8 mouse cellular contexts compared by ENCODE assay signal in the genomic region with DNA sequence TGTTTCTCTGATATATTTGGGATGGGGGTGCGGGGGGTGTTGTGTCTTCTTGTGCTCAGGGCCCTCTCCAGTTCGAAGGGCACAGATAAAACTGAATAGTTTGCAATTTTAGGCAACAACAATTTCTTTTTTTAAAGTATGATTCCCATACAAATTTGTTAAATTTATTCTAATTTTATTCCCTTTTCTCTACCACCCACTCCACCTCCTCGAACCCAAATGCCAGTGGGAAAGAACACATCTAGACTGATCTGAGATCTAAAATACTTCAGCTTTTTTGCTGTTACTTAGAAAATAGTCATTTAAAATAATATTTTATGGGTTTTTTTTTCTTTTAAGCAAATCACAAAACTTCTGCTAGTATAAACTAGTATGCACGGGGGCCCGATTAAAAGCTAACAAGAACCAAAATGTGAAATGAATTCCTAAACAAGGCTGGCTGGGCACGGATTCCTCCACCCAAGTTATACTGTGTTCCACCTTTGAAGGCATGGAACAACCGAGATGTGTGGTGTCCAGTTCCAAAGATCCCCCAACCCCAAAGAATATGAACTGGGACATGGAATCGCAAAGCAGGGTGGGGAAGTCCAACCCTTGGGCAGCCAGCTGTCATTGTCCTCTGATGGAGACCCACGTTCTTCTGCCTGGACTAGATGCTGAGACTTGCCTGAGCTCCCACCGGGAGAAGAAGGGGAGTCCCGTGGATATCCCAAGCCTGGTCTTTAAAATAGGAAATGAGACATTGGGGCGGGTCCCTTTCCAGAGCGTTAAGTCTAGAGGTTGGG. TPM values are rescaled to one million over a fixed set of nuclear protein-coding genes. Genes with fewer than 3 reads are reported as not detected.
A peak's percentile ranks its signal among the peaks of the same experiment; 100 is the strongest.
DNase-seq lines count a peak whose midpoint lies in the region; ATAC-seq and TF ChIP-seq lines count a peak whose summit lies in the region.
"Had no signal": no experiment of that assay in that cellular context is flagged by ENCODE, and none has a peak within 500 bp of the region (broad histone marks: within the 10 kb centered on the region; RNA-seq: fewer than 3 reads in every experiment).

No protein-coding gene starts in this region.

- peaks cover 6% of the 10 kb centered on the region for H3K9me3 ChIP-seq in forebrain, embryonic 13.5 days (replicated peaks)
- no peaks in the 10 kb centered on the region for H3K9me3 ChIP-seq in midbrain, embryonic 14.5 days (ENCODE audit: control insufficient read depth, low read length)

- peaks cover 8% of the 10 kb centered on the region for H3K4me1 ChIP-seq in forebrain, embryonic 13.5 days
- 0 out of 2 replicates have a peak, but pooled peaks cover 5% of the 10 kb centered on the region for H3K4me1 ChIP-seq in midbrain, embryonic 14.5 days (ENCODE audit: control insufficient read depth, insufficient read depth, low read length)

- H3K36me3 ChIP-seq in forebrain, embryonic 13.5 days (ENCODE audit: poor library complexity, severe bottlenecking): no peaks in the 10 kb centered on the region
- H3K36me3 ChIP-seq in midbrain, embryonic 14.5 days (ENCODE audit: control insufficient read depth, insufficient read depth, low read length): no peaks in the 10 kb centered on the region

- peak overlapping the region; percentile 96 for H3K27ac ChIP-seq in left cerebral cortex, adult 2 months
- H3K27ac ChIP-seq in forebrain, embryonic 13.5 days: no peak overlapping the region
- no peak overlapping the region for H3K27ac ChIP-seq in midbrain, embryonic 14.5 days (replicated peaks; ENCODE audit: low read depth, low read length)

- peaks cover 30% of the 10 kb centered on the region for H3K27me3 ChIP-seq in forebrain, embryonic 13.5 days
- H3K27me3 ChIP-seq in midbrain, embryonic 14.5 days (ENCODE audit: control insufficient read depth, insufficient read depth, low read length): 0 out of 2 replicates have a peak, but pooled peaks cover 6% of the 10 kb centered on the region

- H3K9ac ChIP-seq in forebrain, embryonic 13.5 days: no peak overlapping the region
- H3K9ac ChIP-seq in midbrain, embryonic 14.5 days (replicated peaks; ENCODE audit: low read length): peak overlapping the region; percentile 68

- ATAC-seq in forebrain, embryonic 13.5 days: no peak
- no peak for ATAC-seq in midbrain, embryonic 14.5 days (ENCODE audit: low FRiP score, low TSS enrichment)

- H3K4me2 ChIP-seq in forebrain, embryonic 13.5 days: peak overlapping the region; percentile 96
- H3K4me2 ChIP-seq in midbrain, embryonic 14.5 days (ENCODE audit: low read length): peak overlapping the region; percentile 79

- DNase-seq in left cerebral cortex, adult 2 months (ENCODE audit: extremely low spot score in 1 of 2, low spot score in 2 of 2): no peak
- no peak for DNase-seq in left cerebral cortex, adult 8-10 months (ENCODE audit: low spot score in 2 of 2)
- DNase-seq in cerebellum, postnatal 10 days: peak; percentile 52 to 62
- peak; percentile 3 for DNase-seq in midbrain, embryonic 14.5 days
- no peak for DNase-seq in gastrocnemius, adult 18-20 months (ENCODE audit: low spot score)
- DNase-seq in gastrocnemius, postnatal 36 days: no peak

- WGBS in forebrain, embryonic 13.5 days: 60% methylated on average over 13 of the region's 13 CpGs
- WGBS in midbrain, embryonic 14.5 days: 61% methylated on average over 13 of the region's 13 CpGs

- peak overlapping the region; percentile 82 for H3K4me3 ChIP-seq in left cerebral cortex, adult 2 months
- H3K4me3 ChIP-seq in forebrain, embryonic 13.5 days: peak overlapping the region; percentile 53
- peak overlapping the region; percentile 50 for H3K4me3 ChIP-seq in midbrain, embryonic 14.5 days (replicated peaks; ENCODE audit: low read depth, low read length)

- intact Hi-C loops in left cerebral cortex, adult 2 months (cut with DNase I): loop anchor here (1.0 to 5.0 kb wide), 2 partner anchors 84 to 182 kb away; no protein-coding TSS in a partner anchor
- intact Hi-C loops in gastrocnemius, postnatal 36 days (cut with DNase I): no loop called here

- no peak for TF ChIP-seq CTCF in left cerebral cortex, adult 2 months (IDR thresholded peaks at IDR 0.05)

RNA-seq across cellular contexts. Expression of gene Diras2, which starts 1.7 kb away (rescaled TPM):
- total RNA-seq in left cerebral cortex, adult 2 months (2021): 100 to 1,000 TPM; 170 to 185 TPM
- 100 to 1,000 TPM; 171 to 226 (median 187) TPM for total RNA-seq in left cerebral cortex, adult 8-10 months (2022)
- 0.77 and 0.93 TPM in 2 replicates for polyA plus RNA-seq in forebrain, embryonic 13.5 days (2015; fragmentation: Nextera tagmentation; extraction: Ambion mirVana)
- polyA plus RNA-seq in midbrain, embryonic 14.5 days (2014; fragmentation: Nextera tagmentation; extraction: Ambion mirVana): 3.9 and 5.7 TPM in 2 replicates
- under 1 TPM; 0.07 to 0.14 TPM for total RNA-seq in gastrocnemius, adult 18-20 months (2021)
- under 1 TPM; 0.05 to 0.10 TPM for total RNA-seq in gastrocnemius, postnatal 36 days (2021)
- total RNA-seq: liver, adult 2 months had no signal

RNA-seq across cellular contexts. Expression of gene Syk, which starts 53.6 kb away (rescaled TPM):
- total RNA-seq in left cerebral cortex, adult 2 months (2021): 1 to 10 TPM; 2.6 to 3.3 TPM
- total RNA-seq in left cerebral cortex, adult 8-10 months (2022): 1 to 10 TPM; 2.0 to 5.2 (median 3.2) TPM
- 0.81 and 1.1 TPM in 2 replicates for polyA plus RNA-seq in forebrain, embryonic 13.5 days (2015; fragmentation: Nextera tagmentation; extraction: Ambion mirVana)
- polyA plus RNA-seq in midbrain, embryonic 14.5 days (2014; fragmentation: Nextera tagmentation; extraction: Ambion mirVana): 0.77 and 1.9 TPM in 2 replicates
- total RNA-seq in gastrocnemius, adult 18-20 months (2021): 1 to 10 TPM; 1.5 to 2.6 TPM
- total RNA-seq in gastrocnemius, postnatal 36 days (2021): 1 to 10 TPM; 2.1 to 3.5 TPM

Comparison
In these comparisons a context has a peak if more than half of its experiments do, and no peak if none do; other contexts are left out.
1. DNase-seq: peak in cerebellum, postnatal 10 days (2 of 2) and midbrain, embryonic 14.5 days (single experiment); none in left cerebral cortex, adult 2 months (0 of 2), left cerebral cortex, adult 8-10 months (0 of 2), gastrocnemius, adult 18-20 months (single experiment) and gastrocnemius, postnatal 36 days (0 of 2).
2. RNA of gene Diras2, which starts 1.7 kb away (total RNA-seq): 171 to 226 TPM in left cerebral cortex, adult 8-10 months and 170 to 185 TPM in left cerebral cortex, adult 2 months; 0.07 to 0.14 TPM in gastrocnemius, adult 18-20 months and 0.05 to 0.10 TPM in gastrocnemius, postnatal 36 days; every median in the first group is over 100 times any median in the second.
3. Peak in every context shown above with its lines, with median percentiles within 50 percentile points of each other: H3K4me3 ChIP-seq.